Mouse (Mus musculus) induced T-regulatory cell, adult 2 months (primary cell): ENCODE data around the gene Rnf2.
"Not testable (repeated sequence)": the region's sequence is repeated elsewhere in the genome, so short reads cannot be mapped to it uniquely, and the experiment has no call there.

ENCODE experiments used
- DNase-seq: peaks from one replicate; pipeline ENCODE4 v3.0.0-alpha.2; 2012; ENCODE audit warnings: low read depth

The Rnf2 gene

DNA sequence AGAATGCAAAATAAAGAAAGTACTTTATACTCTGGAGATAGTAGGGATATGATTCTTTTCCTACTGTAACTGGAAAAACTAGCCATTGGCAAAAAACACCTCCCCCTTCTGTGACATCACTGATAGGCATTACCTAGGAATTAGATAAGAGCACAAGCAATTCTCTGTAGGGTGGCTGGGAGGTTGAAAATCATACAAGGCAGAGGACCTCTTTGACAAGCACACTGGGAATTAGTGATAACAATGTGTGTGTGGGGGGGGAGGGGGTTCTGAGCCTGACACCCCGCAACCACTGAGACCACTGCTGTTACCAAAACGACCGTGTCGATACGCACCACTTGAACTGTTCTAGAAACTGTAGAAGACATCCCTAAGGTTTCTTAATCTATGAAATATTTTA lies 16.0 kb downstream of the Rnf2 start:
- no peak for DNase-seq

DNA sequence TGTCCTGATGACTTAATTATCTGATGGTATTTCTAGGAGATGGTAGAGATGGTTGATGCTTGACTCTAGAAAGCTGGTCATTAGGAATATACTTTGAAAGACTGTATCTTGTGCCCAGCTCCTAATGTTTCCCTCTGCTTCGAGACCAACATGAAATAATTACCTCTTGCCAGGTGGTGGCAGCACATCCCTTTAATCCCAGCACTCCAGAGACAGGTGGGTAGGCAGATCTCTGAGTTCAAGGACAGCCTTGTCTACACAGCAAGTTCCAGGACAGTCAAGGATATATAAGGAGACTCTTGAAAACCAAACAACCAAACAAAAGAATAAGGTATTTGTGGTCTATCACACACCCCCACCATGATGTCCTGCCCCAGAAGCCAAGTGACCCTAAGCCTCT lies 17.2 kb downstream of the Rnf2 start:
- peak; percentile 57 for DNase-seq

DNA sequence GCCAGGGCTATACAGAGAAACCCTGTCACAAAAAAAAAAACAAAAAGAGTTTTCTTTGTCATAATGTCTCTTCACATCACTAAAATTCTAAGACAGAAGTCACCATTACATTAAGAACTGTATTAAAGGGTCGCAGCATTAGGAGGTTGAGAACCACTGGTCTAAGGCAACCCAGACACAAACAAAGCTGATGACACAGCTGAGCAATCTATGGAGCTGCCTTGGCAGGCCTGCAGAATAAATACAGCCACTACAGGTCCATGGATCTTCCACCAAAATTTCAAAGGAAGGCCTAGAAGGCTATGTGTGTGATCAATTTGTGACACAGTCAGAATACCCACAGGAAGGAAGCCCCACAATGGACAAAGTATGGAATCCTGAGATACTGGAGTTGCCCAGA lies 18.3 kb downstream of the Rnf2 start:
- DNase-seq = no peak

DNA sequence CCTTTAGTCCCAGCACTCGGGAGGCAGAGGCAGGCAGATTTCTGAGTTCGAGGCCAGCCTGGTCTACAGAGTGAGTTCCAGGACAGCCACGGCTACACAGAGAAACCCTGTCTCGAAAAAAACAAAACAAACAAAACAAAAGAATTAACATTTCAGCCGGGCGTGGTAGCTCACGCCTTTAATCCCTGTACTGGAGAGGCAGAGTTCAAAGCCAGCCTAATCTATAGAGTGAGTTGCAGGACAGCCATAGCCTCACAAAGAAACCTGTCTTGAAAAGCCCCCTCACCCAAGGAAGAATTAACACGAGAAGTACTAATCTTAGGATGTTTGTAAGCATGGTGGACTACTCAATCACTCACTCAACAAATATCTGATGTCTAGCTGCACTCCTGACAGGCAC lies 28.4 kb downstream of the Rnf2 start:
- DNase-seq = not testable (repeated sequence)

DNA sequence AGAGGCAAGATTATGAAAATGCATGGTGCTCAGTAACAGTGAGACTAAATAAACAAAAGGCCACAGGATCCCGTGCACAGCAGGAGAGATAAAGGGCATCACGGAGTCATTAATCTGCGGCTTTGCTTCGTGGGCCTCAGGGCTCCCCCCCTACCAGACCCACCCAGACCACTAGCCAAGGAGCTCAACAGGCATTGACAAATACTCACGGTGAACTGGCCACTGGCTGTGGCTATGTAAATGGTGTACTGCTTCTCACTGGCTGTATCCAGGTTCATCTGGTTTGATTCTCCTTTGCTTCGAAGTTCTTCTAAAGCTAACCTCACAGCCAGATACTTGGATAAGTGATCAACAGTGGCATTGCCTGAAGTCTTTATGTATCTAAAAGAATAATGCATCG lies 29.3 kb downstream of the Rnf2 start:
- DNase-seq = no peak

- DNase-seq = no peak
Observed at GRCm38 (mm10) chr1:151466571-151466970, 34.2 kb downstream of the Rnf2 start.

DNA sequence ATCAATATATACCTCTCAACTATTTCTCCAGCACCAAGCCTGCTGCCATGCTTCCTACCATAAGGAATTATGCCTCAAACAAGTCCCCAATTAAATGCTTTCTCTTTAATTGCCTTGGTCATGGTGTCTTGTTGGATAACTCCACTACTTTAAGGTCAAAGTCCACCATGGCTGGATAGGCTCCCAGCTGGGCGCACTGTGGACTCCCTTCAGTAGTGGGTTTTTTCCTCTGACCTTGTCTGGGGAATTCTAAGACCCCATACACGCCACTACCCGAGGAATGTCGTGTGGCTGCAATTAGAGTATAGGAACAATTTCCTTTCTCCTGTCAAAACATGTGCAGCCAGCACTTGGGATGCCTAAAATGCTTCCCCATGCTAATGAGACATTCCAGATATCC lies 35.8 kb downstream of the Rnf2 start:
- no peak for DNase-seq

DNA sequence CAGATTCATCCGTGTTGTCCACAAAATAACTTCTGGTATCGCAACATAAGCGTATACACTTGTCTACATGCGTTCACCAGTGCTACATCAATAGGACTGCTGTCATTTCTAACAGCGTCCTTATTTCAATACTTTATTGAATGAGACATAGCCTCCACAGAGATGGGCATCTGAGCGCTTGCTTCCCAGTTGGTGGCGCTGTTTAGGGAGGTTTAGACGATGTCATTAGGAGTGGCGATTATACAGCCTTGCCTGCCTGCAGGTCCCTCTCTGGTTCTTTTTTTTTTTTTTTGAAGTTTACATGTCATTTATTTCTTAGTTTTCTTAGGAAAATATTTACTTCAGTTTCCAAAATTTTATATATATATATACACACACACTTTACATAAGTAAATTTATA lies 39.5 kb downstream of the Rnf2 start:
- DNase-seq = peak; percentile 19

DNA sequence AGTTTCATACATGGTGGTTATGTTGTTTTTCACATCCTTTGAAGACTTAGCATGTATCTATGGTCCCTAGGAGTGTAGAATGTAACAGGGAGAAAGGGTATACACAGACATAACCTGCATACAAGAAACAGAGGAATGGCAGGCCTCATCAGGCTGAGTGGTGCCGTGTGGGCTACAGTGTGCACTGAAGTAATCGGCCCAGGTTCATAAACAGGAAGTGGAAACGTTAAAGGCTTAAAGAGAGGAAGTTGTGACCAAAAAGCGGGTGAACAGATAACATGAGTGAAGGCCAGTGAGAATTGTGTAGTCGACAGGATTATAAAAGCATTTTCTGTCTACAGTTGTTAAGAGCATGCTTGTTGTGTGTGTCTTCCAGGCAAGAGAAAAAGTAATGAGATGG lies 43.7 kb downstream of the Rnf2 start:
- peak; percentile 70 for DNase-seq

DNA sequence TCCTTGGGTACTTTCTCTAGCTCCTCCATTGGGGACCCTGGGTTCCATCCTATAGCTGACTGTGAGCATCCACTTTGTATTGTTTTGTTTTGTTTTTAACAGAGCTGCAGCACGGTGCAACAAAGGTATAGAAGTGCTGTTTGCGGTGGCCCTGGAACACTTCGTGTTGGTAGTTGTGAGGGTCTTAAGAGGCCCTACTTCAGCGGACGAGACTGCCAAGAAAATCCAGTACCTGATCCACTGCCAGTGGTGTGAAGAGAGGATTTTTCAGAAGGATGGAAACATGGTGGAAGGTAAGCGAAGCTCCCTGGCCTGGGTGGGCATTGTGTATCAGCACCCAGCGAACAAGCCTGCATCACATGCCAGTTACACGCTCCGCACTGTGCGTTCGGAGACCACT lies 48.8 kb downstream of the Rnf2 start:
- no peak for DNase-seq

- DNase-seq = no peak
Observed at GRCm38 (mm10) chr1:151450851-151451250, 49.9 kb downstream of the Rnf2 start.

GRCm38 (mm10) chr1:151449866-151450265 lies 50.9 kb downstream of the Rnf2 start:
- no peak for DNase-seq

DNA sequence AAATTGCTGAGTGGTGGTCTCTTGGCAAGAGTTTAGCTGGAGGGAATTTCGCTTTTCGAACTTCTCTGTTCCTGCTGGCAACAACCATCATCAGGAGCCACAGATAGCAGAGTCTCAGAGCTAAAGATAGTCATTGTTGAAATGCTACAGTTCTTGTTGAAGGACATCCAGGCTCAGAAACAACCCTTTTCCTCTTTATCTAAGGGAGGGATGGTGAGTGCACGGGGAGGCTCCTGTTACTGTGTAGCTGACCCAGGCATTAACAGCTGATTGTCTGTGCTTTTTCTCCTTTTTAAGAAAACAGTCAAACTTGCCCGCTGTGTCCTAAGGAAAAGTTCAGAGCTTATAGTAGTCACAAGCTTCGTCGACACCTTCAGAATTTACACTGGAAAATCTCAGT lies 65.3 kb downstream of the Rnf2 start:
- no peak for DNase-seq

- peak; percentile 63 for DNase-seq
Observed at GRCm38 (mm10) chr1:151429316-151429715, 71.4 kb downstream of the Rnf2 start.

DNA sequence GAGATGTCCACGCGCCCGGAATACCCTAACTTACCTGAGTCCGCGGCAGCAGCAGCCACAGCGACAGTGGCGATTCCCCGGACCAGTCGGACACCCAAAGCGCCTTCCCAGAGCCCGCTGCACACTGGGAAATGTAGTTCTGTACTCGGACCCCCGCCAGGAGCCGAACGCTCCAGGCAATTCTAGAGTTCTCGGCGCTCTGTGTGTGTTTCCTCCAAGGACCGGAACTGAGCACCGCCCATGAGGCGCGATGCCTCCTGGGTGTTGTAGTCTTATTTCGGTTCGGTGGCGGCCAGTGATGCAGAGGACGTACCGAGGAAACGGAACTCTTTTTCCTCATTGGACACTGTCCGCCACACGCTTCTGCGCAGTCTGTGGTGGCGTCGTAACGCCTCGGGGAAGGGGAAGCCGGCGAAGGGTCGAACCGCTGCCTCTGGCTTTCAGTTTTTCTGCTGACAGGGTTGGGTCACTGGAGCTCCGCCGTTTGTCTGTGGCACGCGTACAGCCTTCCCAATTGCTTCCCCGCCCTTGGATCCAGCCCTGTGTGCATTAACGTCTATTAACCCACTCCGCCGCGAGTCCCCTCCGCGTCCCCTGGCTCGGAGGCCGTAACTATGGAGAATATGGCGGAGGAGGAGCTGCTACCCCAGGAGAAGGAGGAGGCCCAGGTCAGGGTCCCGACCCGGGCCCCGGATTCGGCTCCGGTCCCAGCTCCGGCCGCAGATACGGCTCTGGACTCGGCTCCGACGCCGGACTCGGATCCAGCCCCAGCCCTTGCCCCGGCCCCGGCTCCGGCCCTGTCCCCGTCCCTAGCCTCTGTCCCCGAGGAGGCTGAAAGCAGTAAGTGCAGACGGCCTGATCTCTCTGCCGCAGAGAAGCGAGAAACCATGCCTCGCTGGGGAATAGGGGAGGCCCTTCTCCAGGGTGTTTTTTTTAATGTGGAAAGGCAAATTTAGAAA lies 72.2 kb downstream of the Rnf2 start, which contains the start of the genes Swt1 and Trmt1l:
Gene Swt1, minus strand, starts transcription at position 193 of the 959 bp plus-strand sequence.
Gene Trmt1l, plus strand, starts transcription at position 280 of the 959 bp plus-strand sequence.
- peak; percentile 97 for DNase-seq

DNA sequence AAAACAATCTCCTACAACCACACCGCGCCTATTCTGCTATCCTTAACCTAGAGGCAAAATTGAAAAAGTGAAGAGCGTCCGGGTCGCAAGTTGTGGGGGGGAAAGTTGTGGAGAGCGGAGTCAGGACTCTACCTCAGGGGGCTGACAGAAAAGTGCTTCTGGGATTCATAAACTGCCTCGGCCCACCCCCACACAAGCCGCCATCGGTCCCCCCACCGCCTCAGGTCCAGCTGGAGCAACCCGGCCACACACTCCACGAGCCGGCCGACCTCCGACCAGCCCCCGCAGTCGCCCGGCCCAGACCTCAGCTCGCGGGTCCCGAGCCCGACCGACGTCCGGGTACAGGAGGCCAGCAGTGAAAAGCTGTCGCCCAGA lies 72.9 kb downstream of the Rnf2 start:
- no peak for DNase-seq

GRCm38 (mm10) chr1:151426947-151427600 lies 73.7 kb downstream of the Rnf2 start:
- peak; percentile 25 for DNase-seq

DNA sequence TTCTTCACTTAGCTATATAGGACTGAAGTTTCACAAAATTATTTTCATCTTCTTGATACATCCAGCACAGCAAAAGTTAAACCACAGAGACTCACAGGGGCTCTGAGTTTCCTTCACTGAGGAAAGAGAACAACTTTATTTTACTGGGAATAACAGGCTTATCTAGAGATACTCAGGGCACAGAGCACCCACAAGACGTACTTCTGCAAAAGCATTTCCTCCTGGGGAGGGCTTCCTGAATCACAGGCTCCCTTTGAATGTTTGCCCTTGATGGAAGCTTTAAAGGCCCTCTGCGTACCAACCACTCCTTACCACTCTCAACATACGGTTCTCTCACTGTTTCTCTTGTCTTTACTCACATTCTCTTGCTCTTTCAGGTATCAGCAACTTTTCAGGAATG lies 78.6 kb downstream of the Rnf2 start:
- no peak for DNase-seq

DNA sequence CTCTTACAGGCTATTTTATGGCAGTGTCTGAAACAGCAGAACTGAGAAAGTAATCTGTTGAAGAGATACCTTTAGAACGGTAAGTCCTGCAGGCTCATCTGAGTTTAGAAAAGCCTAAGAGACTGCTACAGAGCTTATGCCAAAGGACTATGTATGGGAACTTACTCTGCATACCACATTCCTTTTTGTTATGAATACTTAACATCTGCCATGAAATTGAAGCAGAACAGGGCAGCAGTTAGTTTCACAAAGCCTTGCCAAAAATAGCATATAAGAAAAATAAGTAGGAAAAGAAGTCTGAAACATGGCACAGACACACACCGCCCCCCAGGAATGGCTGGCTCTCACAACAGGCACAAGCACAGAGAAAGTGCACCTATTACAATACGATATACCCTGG lies 90.9 kb downstream of the Rnf2 start:
- DNase-seq = no peak
